15 mouse cellular contexts compared by ENCODE assay signal in genomic region chr16:22657874-22658789, GRCm38 (mm10). TPM values are rescaled to one million over a fixed set of nuclear protein-coding genes. Genes with fewer than 3 reads are reported as not detected.
DNase-seq lines count a peak whose midpoint lies in the region; ATAC-seq and TF ChIP-seq lines count a peak whose summit lies in the region.
"Had no signal": no experiment of that assay in that cellular context is flagged by ENCODE, and none has a peak within 500 bp of the region (broad histone marks: within the 10 kb centered on the region; RNA-seq: fewer than 3 reads in every experiment).

No protein-coding gene starts in this region.

- intact Hi-C loops in left cerebral cortex, postnatal 36 days (cut with DNase I) = loop anchor here (5.0 kb wide), 1 partner anchor 134 kb away; no protein-coding TSS in a partner anchor

- no peaks in the 10 kb centered on the region for H3K9me3 ChIP-seq in lung, embryonic 14.5 days (ENCODE audit: low read depth, low read length)
- no peaks in the 10 kb centered on the region for H3K9me3 ChIP-seq in CH12.LX (replicated peaks; ENCODE audit: low read length)
- H3K9me3 ChIP-seq in hindbrain, postnatal 0 days (ENCODE audit: low read length) = no peaks in the 10 kb centered on the region
- H3K9me3 ChIP-seq: forebrain, embryonic 12.5 days; kidney, embryonic 15.5 days; limb, embryonic 12.5 days; liver, embryonic 15.5 days; midbrain, embryonic 12.5 days; neural tube, embryonic 15.5 days had no signal

- peak; percentile 59 for TF ChIP-seq POLR2A in CH12.LX (IDR thresholded peaks at IDR 0.05; ENCODE audit: low read depth, low read length)

- no peak for TF ChIP-seq CTCF in lung, embryonic 14.5 days (IDR thresholded peaks at IDR 0.05; ENCODE audit: low read depth)
- TF ChIP-seq CTCF in CH12.LX (conservative IDR thresholded peaks at IDR 0.05 in 1 of 2, IDR thresholded peaks at IDR 0.05 in 1 of 2; ENCODE audit: low read depth in 2 of 2, low read length in 2 of 2) = no peak
- no peak for TF ChIP-seq CTCF in hindbrain, postnatal 0 days (IDR thresholded peaks at IDR 0.05; ENCODE audit: low read depth)

- peaks cover 40% of the 10 kb centered on the region for H3K27me3 ChIP-seq in lung, embryonic 14.5 days (ENCODE audit: insufficient read depth, low read length)
- no peaks in the 10 kb centered on the region for H3K27me3 ChIP-seq in CH12.LX (replicated peaks)
- 0 out of 2 replicates have a peak, but pooled peaks cover 12% of the 10 kb centered on the region for H3K27me3 ChIP-seq in hindbrain, postnatal 0 days (ENCODE audit: insufficient read depth, low read length)

- no peak; the same call in none of the 2 replicates for TF ChIP-seq RAD21 in CH12.LX (IDR thresholded peaks at IDR 0.05; ENCODE audit: low read depth, low read length)

- H3K4me1 ChIP-seq in lung, embryonic 14.5 days (ENCODE audit: insufficient read depth) = no peaks in the 10 kb centered on the region
- H3K4me1 ChIP-seq in CH12.LX (ENCODE audit: control insufficient read depth in 1 of 2, insufficient read depth in 2 of 2) = peaks cover 41 to 85% of the 10 kb centered on the region in 2 experiments
- H3K4me1 ChIP-seq in hindbrain, postnatal 0 days (ENCODE audit: insufficient read depth, low read length) = no peaks in the 10 kb centered on the region

- H3K9ac ChIP-seq in lung, embryonic 14.5 days = no peak overlapping the region
- H3K9ac ChIP-seq in CH12.LX (ENCODE audit: insufficient read depth, low read depth) = peak overlapping the region; percentile 88
- no peak overlapping the region for H3K9ac ChIP-seq in hindbrain, postnatal 0 days (replicated peaks; ENCODE audit: low read length)
- H3K9ac ChIP-seq: liver, embryonic 15.5 days had no signal

- no peak overlapping the region for H3K4me2 ChIP-seq in lung, embryonic 14.5 days
- peak overlapping the region; percentile 61 for H3K4me2 ChIP-seq in CH12.LX (ENCODE audit: insufficient read depth, low read depth, poor library complexity, severe bottlenecking)
- no peak overlapping the region for H3K4me2 ChIP-seq in hindbrain, postnatal 0 days (ENCODE audit: low read depth, low read length)

- H3K27ac ChIP-seq in lung, embryonic 14.5 days (ENCODE audit: low read depth) = no peak overlapping the region
- peak overlapping the region; percentile 85 for H3K27ac ChIP-seq in CH12.LX (ENCODE audit: insufficient read depth, low read depth)
- no peak overlapping the region for H3K27ac ChIP-seq in hindbrain, postnatal 0 days
- H3K27ac ChIP-seq: forebrain, embryonic 12.5 days; kidney, embryonic 15.5 days; limb, embryonic 12.5 days; liver, embryonic 15.5 days; midbrain, embryonic 12.5 days; neural tube, embryonic 15.5 days had no signal

- peaks cover 8% of the 10 kb centered on the region; the same call in 1 of the 2 replicates for H3K79me2 ChIP-seq in CH12.LX (replicated peaks; ENCODE audit: control insufficient read depth, extremely low read depth, insufficient read depth, poor library complexity, severe bottlenecking)

- no peak for ATAC-seq in lung, embryonic 14.5 days (ENCODE audit: insufficient read depth)
- ATAC-seq in hindbrain, postnatal 0 days = no peak

- peak; percentile 32 for DNase-seq in cerebellum, adult 11-12 months
- no peak for DNase-seq in cerebellum, adult 18-20 months
- DNase-seq in lung, embryonic 14.5 days = peak; percentile 35
- DNase-seq in lung, postnatal 36 days = no peak
- DNase-seq in CH12.LX (ENCODE audit: extremely low read depth) = peak; percentile 94
- peak; percentile 41 for DNase-seq in thymus, postnatal 0 days (ENCODE audit: low spot score)
- no peak for DNase-seq in left cerebral cortex, postnatal 36 days (ENCODE audit: low spot score in 2 of 2)
- no peak for DNase-seq in hindbrain, postnatal 0 days (ENCODE audit: low spot score)
- DNase-seq: heart, adult 18-20 months had no signal

- in situ Hi-C loops in CH12.LX (cut with MboI; ENCODE audit: low pct_ligation_motif_present, low pct_unique_long_range_greater_than_20kb, low sequenced_read_pairs) = loop anchor here (5.0 kb wide), 1 partner anchor 36 kb away; no protein-coding TSS in a partner anchor

- no peak overlapping the region for H3K4me3 ChIP-seq in lung, embryonic 14.5 days (ENCODE audit: low read depth, low read length)
- H3K4me3 ChIP-seq in CH12.LX (replicated peaks in 1 of 3; ENCODE audit: low read depth in 2 of 3, low read length in 2 of 3, poor library complexity in 1 of 3) = peak overlapping the region; percentile 2 to 61 (median 8)
- H3K4me3 ChIP-seq in hindbrain, postnatal 0 days (ENCODE audit: low read length) = no peak overlapping the region

- TF ChIP-seq EP300 in CH12.LX (IDR thresholded peaks at IDR 0.05; ENCODE audit: low read length) = peak; percentile 88

- WGBS in lung, embryonic 14.5 days = 44% methylated on average over 16 of the region's 16 CpGs
- 63% methylated on average over 16 of the region's 16 CpGs for WGBS in hindbrain, postnatal 0 days

- dilution Hi-C loops in CH12.LX (cut with MboI; ENCODE audit: extremely low pct_ligation_motif_present, extremely low pct_unique_long_range_greater_than_20kb, low sequenced_read_pairs) = no loop called here

- H3K36me3 ChIP-seq in lung, embryonic 14.5 days (ENCODE audit: insufficient read depth) = no peaks in the 10 kb centered on the region
- H3K36me3 ChIP-seq in CH12.LX (replicated peaks in 1 of 2; ENCODE audit: control insufficient read depth in 1 of 2, insufficient read depth in 1 of 2, low read length in 1 of 2) = no peaks in the 10 kb centered on the region
- H3K36me3 ChIP-seq in hindbrain, postnatal 0 days (ENCODE audit: insufficient read depth, low read length) = no peaks in the 10 kb centered on the region
- H3K36me3 ChIP-seq: forebrain, embryonic 12.5 days; kidney, embryonic 15.5 days; limb, embryonic 12.5 days; liver, embryonic 15.5 days; midbrain, embryonic 12.5 days; neural tube, embryonic 15.5 days had no signal

TF ChIP-seq in CH12.LX, 34 proteins besides CTCF, POLR2A, EP300 and RAD21 (continues in another document):
- TF ChIP-seq ELF1 (IDR thresholded peaks at IDR 0.05; ENCODE audit: low read depth, low read length) (peak; percentile 13), CHD1 (IDR thresholded peaks at IDR 0.05; ENCODE audit: low read depth, low read length) (0 out of 2 replicates have a peak, but pooled peaks have one; percentile 6), MXI1 (IDR thresholded peaks at IDR 0.05; ENCODE audit: low read depth, low read length) (peak; percentile 81), TBP (conservative IDR thresholded peaks at IDR 0.05; ENCODE audit: low read depth, low read length) (peak; percentile 86), JUN (IDR thresholded peaks at IDR 0.05; ENCODE audit: insufficient read depth, low read depth, low read length) (no peak; the same call in none of the 2 replicates), MAZ (IDR thresholded peaks at IDR 0.05; ENCODE audit: low read depth, low read length) (no peak), ETS1 (conservative IDR thresholded peaks at IDR 0.05; ENCODE audit: low read depth, low read length) (peak; percentile 91), NRF1 (IDR thresholded peaks at IDR 0.05; ENCODE audit: low read depth, low read length) (peak; percentile 4; the same call in 1 of the 2 replicates), ZNF384 (IDR thresholded peaks at IDR 0.05; ENCODE audit: low read depth, low read length) (peak; percentile 79), ZKSCAN1 (IDR thresholded peaks at IDR 0.05; ENCODE audit: borderline replicate concordance, low read depth, low read length) (no peak), USF1 (IDR thresholded peaks at IDR 0.05; ENCODE audit: low read depth, low read length) (no peak), JUND (conservative IDR thresholded peaks at IDR 0.05; ENCODE audit: low read depth, low read length) (peak; percentile 72), KAT2A (IDR thresholded peaks at IDR 0.05; ENCODE audit: insufficient replicate concordance, low read length) (0 out of 2 replicates have a peak, but pooled peaks have one; percentile 28), E2F4 (IDR thresholded peaks at IDR 0.05; ENCODE audit: insufficient replicate concordance, low read depth, low read length) (no peak), ZMIZ1 (IDR thresholded peaks at IDR 0.05; ENCODE audit: low read depth, low read length) (peak; percentile 75; the same call in 1 of the 2 replicates), ZC3H11A (IDR thresholded peaks at IDR 0.05; ENCODE audit: low read depth, low read length) (no peak), NELFE (IDR thresholded peaks at IDR 0.05; ENCODE audit: low read depth, low read length) (no peak), RCOR1 (conservative IDR thresholded peaks at IDR 0.05; ENCODE audit: low read depth, low read length) (no peak), BHLHE40 (IDR thresholded peaks at IDR 0.05; ENCODE audit: low read depth, low read length) (peak; percentile 90), USF2 (conservative IDR thresholded peaks at IDR 0.05; ENCODE audit: low read depth, low read length) (no peak), PAX5 (IDR thresholded peaks at IDR 0.05; ENCODE audit: low read length) (no peak), UBTF (IDR thresholded peaks at IDR 0.05; ENCODE audit: low read depth, low read length) (peak; percentile 62; the same call in 1 of the 2 replicates), MAFK (IDR thresholded peaks at IDR 0.05; ENCODE audit: insufficient replicate concordance, low read length) (0 out of 2 replicates have a peak, but pooled peaks have one; percentile 18), HCFC1 (IDR thresholded peaks at IDR 0.05; ENCODE audit: low read depth, low read length) (peak; percentile 8), MEF2A (IDR thresholded peaks at IDR 0.05; ENCODE audit: borderline replicate concordance, low read depth, low read length) (peak; percentile 81), GABPA (IDR thresholded peaks at IDR 0.05; ENCODE audit: insufficient replicate concordance, low read depth, low read length) (peak; percentile 64), MAX (IDR thresholded peaks at IDR 0.05; ENCODE audit: low read length) (peak; percentile 69), SIN3A (IDR thresholded peaks at IDR 0.05; ENCODE audit: low read length) (peak; percentile 85), SMC3 (IDR thresholded peaks at IDR 0.05; ENCODE audit: low read depth, low read length) (no peak; the same call in 1 of the 2 replicates), CHD2 (IDR thresholded peaks at IDR 0.05; ENCODE audit: low read length) (peak; percentile 53; the same call in 1 of the 2 replicates)

RNA-seq across cellular contexts. Expression of gene Dgkg, which starts 1.1 kb away (rescaled TPM):
- polyA plus RNA-seq in lung, embryonic 14.5 days (2014; fragmentation: Nextera tagmentation; extraction: Ambion mirVana) = 0.49 and 0.83 TPM in 2 replicates
- total RNA-seq in CH12.LX (2012; rRNA removed) = 7.2 and 9.2 TPM in 2 replicates
- 2.3 and 3.0 TPM in 2 replicates for total RNA-seq in CH12.LX (2014; rRNA removed)
- 2.0 TPM in 2 replicates for polyA plus RNA-seq in CH12.LX (2012; ENCODE audit: insufficient read length, low read depth)
- polyA plus RNA-seq in thymus, postnatal 0 days (2015; fragmentation: Nextera tagmentation; extraction: Ambion mirVana) = 4.0 and 5.6 TPM in 2 replicates
- 10 to 100 TPM; 46.3 to 64.0 TPM for total RNA-seq in left cerebral cortex, postnatal 36 days (2021)
- total RNA-seq in hindbrain, postnatal 0 days (2014; rRNA removed) = 10.3 and 12.5 TPM in 2 replicates
- polyA plus RNA-seq in hindbrain, postnatal 0 days (2015; fragmentation: Nextera tagmentation; extraction: Ambion mirVana) = 6.1 and 6.5 TPM in 2 replicates

Comparison
In these comparisons a context has a peak if more than half of its experiments do, and no peak if none do; other contexts are left out.
1. DNase-seq: peak in cerebellum, adult 11-12 months (single experiment), lung, embryonic 14.5 days (single experiment), CH12.LX (single experiment) and thymus, postnatal 0 days (single experiment); none in cerebellum, adult 18-20 months (0 of 2), lung, postnatal 36 days (single experiment), left cerebral cortex, postnatal 36 days (0 of 2) and hindbrain, postnatal 0 days (single experiment).
2. H3K4me3 ChIP-seq: peak in CH12.LX (3 of 3); none in lung, embryonic 14.5 days (single experiment) and hindbrain, postnatal 0 days (single experiment).